Mouse (Mus musculus) T-cell, adult 66 days (primary cell): ENCODE results near the gene 4933402N03Rik. TPM values are rescaled to one million over a fixed set of nuclear protein-coding genes. Genes with fewer than 3 reads are reported as not detected.

ENCODE experiments used
- total RNA-seq, 2 experiments: library from RNA; stranded (reverse); gene quantifications; 3 replicates in 1 of 2; 4 replicates in 1 of 2; pipeline ENCODE4 v1.2.4; 2023

The 4933402N03Rik gene
- total RNA-seq: not detected

DNA sequence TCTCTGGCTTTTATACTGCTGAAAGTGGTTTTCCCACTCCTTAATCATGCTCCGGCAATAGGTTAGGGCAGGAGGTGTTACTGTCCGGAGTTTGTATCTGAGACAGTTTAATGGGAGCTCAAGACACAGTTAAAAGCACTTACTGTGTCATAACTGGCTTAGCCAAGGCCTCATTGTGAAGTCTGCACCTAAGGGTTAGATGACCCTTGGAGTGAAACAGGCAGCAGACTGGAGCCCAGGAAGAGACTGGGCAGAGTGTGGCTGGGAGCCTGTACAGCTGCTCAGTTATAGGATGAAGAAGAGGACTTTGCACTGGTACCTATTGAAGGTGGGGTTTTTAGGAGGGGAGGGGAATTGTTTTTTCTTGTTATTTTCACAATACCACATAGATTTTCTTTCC, at the start of gene 4933402N03Rik:
Gene 4933402N03Rik (minus strand): TSS at position 101 of the 400 bp plus-strand sequence.

DNA sequence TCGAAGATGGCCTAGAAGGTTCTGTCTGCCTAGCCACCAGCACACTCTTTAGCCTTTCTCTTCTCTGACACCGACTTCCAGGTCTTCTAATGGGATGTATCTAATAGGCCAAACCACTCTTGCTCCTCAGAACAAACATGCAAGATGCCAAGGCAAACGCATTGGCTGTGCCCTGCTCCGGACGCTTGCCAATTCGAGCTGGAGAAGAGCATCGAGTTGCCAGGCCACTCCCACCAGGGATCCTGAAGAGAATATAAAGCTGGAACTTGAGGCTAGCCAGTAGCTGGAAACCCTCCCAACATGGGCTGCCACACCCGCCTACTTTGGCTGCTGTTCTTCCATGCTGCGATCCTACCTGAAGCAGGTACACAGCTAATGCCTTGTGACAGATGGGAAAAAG, 28.0 kb upstream of the 4933402N03Rik start, which contains the start of gene 5430419D17Rik:
Gene 5430419D17Rik (plus strand): TSS at position 282 of the 400 bp plus-strand sequence.

Other genes with a start within 250 kb of the 4933402N03Rik start
- not detected for gene Htra1, start 210.2 kb downstream of the 4933402N03Rik start, total RNA-seq
- gene Dmbt1, start 114.3 kb downstream of the 4933402N03Rik start, total RNA-seq: 10 to 100 TPM; 12.9 to 16.0 TPM
- gene 5430419D17Rik, start 28.1 kb upstream of the 4933402N03Rik start, total RNA-seq: not detected
- gene Cuzd1, start 176.0 kb upstream of the 4933402N03Rik start, total RNA-seq: not detected
- gene Fam24b, start 183.2 kb upstream of the 4933402N03Rik start, total RNA-seq: 1 to 10 TPM in 1 of 2 experiments, not detected in 1; 1.5 TPM
- not detected for gene Fam24a, start 187.6 kb upstream of the 4933402N03Rik start, total RNA-seq
- 10 to 100 TPM; 22.5 to 29.6 TPM for gene 2310057M21Rik, start 216.4 kb upstream of the 4933402N03Rik start, total RNA-seq
- gene Pstk, start 224.8 kb upstream of the 4933402N03Rik start, total RNA-seq: 10 to 100 TPM; 26.7 to 29.1 TPM